Mouse (Mus musculus): Measurements from ENCODE around the gene Hivep2.

Gene Hivep2

GRCm38 (mm10) chr10:14027751-14028150 lies 61.9 kb downstream of the Hivep2 start:
- no peak for DNase-seq

- peak; percentile 54 for DNase-seq
Observed at GRCm38 (mm10) chr10:14028956-14029355, 63.1 kb downstream of the Hivep2 start.

GRCm38 (mm10) chr10:14030458-14031035 lies 64.7 kb downstream of the Hivep2 start:
- no peak for DNase-seq

GRCm38 (mm10) chr10:14032532-14032931 lies 66.7 kb downstream of the Hivep2 start:
- DNase-seq = no peak

- no peak for DNase-seq
Observed at GRCm38 (mm10) chr10:14034046-14034445, 68.2 kb downstream of the Hivep2 start.

- DNase-seq = no peak
Observed at GRCm38 (mm10) chr10:14034790-14035189, 68.9 kb downstream of the Hivep2 start.

- DNase-seq = no peak
Observed at GRCm38 (mm10) chr10:14035607-14036006, 69.7 kb downstream of the Hivep2 start.

GRCm38 (mm10) chr10:14036472-14036871 lies 70.6 kb downstream of the Hivep2 start:
- no peak for DNase-seq

- DNase-seq = no peak
Observed at GRCm38 (mm10) chr10:14037977-14038489, 72.2 kb downstream of the Hivep2 start.

GRCm38 (mm10) chr10:14040716-14041470 lies 75.0 kb downstream of the Hivep2 start:
- DNase-seq = no peak

GRCm38 (mm10) chr10:14041606-14042005 lies 75.7 kb downstream of the Hivep2 start:
- DNase-seq = no peak

- DNase-seq = no peak
Observed at GRCm38 (mm10) chr10:14042539-14043348, 76.9 kb downstream of the Hivep2 start.

GRCm38 (mm10) chr10:14043349-14043710 lies 77.5 kb downstream of the Hivep2 start:
- DNase-seq = no peak

- no peak for DNase-seq
Observed at GRCm38 (mm10) chr10:14044046-14044782, 78.3 kb downstream of the Hivep2 start.

GRCm38 (mm10) chr10:14044783-14045392 lies 79.0 kb downstream of the Hivep2 start:
- no peak for DNase-seq

GRCm38 (mm10) chr10:14045745-14046144 lies 79.9 kb downstream of the Hivep2 start:
- no peak for DNase-seq

- DNase-seq = no peak
Observed at GRCm38 (mm10) chr10:14046171-14046651, 80.3 kb downstream of the Hivep2 start.

- DNase-seq = no peak
Observed at GRCm38 (mm10) chr10:14046935-14047334, 81.1 kb downstream of the Hivep2 start.

- DNase-seq = no peak
Observed at GRCm38 (mm10) chr10:14047661-14048060, 81.8 kb downstream of the Hivep2 start.

- DNase-seq = no peak
Observed at GRCm38 (mm10) chr10:14048322-14048915, 82.5 kb downstream of the Hivep2 start.

- DNase-seq = peak; percentile 86
Observed at GRCm38 (mm10) chr10:14048916-14049445, 83.1 kb downstream of the Hivep2 start.

- no peak for DNase-seq
Observed at GRCm38 (mm10) chr10:14049686-14050085, 83.8 kb downstream of the Hivep2 start.
